7 mouse cellular contexts compared by ENCODE assay signal in the genomic region with DNA sequence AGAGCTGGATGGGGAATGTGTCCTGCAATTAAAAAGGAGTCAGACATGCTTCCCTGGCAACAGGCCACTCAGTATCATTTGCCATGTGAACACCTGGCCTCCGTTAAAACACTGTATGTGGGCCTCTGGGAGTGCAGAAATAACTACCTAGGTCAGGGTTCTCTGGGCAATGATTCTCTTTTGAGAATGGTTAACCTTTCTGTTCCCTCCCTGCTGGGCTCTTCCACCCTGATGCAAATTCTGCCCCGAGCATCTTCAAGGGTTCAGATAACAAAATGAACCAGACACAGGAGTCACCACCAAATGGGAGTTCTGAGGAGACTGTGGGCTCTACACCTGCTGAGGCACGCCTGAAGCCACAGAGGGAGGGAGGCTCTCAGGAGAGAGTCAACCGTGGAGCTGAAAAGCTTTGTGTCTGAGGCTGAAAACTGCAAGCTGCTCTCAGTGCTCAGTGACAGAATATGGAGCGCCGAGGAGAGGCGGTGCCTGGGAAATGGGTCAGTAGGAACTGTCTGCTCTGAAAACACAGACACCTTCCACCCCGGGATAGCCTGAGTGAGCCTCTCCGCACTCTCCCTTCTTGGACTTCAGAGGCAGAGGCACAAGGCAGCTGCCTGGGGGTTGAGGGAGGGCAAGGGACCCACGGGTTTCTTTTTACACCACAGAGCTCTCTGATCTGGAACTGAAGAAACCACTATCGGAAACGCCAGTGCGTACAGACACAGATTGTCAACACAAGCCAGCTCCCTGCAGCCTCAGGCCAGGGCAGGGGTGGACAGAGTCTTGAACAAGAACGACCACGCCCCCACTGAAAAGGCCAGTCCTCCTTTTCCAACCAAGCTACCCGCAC. TPM values are rescaled to one million over a fixed set of nuclear protein-coding genes. Genes with fewer than 3 reads are reported as not detected.
A peak's percentile ranks its signal among the peaks of the same experiment; 100 is the strongest.
DNase-seq lines count a peak whose midpoint lies in the region; ATAC-seq lines count a peak whose summit lies in the region.

No protein-coding gene starts in this region.

- H3K27ac ChIP-seq in heart, embryonic 14.5 days (replicated peaks in 1 of 2; ENCODE audit: control insufficient read depth in 1 of 2, insufficient read depth in 1 of 2, low read depth in 2 of 2, low read length in 2 of 2), result peak overlapping the region in 1 of 2 experiments; percentile 64; a peak in 2 of 4 replicates
- H3K27ac ChIP-seq in forebrain, embryonic 14.5 days (ENCODE audit: low read depth, low read length), result no peak overlapping the region

- peak overlapping the region; percentile 6; the same call in 1 of the 2 replicates for H3K9ac ChIP-seq in heart, embryonic 14.5 days (ENCODE audit: low read length)
- no peak overlapping the region for H3K9ac ChIP-seq in forebrain, embryonic 14.5 days (ENCODE audit: low read length)

- ATAC-seq in heart, embryonic 14.5 days (ENCODE audit: insufficient number of reproducible peaks, insufficient read depth, low FRiP score, low read depth), result no peak
- ATAC-seq in forebrain, embryonic 14.5 days, result no peak

- H3K36me3 ChIP-seq in heart, embryonic 14.5 days (ENCODE audit: control insufficient read depth, insufficient read depth, low read length), result no peaks in the 10 kb centered on the region
- no peaks in the 10 kb centered on the region for H3K36me3 ChIP-seq in forebrain, embryonic 14.5 days (ENCODE audit: control insufficient read depth, insufficient read depth, low read length)

- 23% methylated on average over 16 of the region's 16 CpGs for WGBS in heart, embryonic 14.5 days
- WGBS in forebrain, embryonic 14.5 days, result 52% methylated on average over 16 of the region's 16 CpGs

- peak; percentile 92 for DNase-seq in 416B (ENCODE audit: low read depth)
- peak; percentile 87 for DNase-seq in A20 (ENCODE audit: low read depth, low spot score)
- peak; percentile 47 for DNase-seq in lung, postnatal 25 days (ENCODE audit: low spot score)
- peak; percentile 78 for DNase-seq in thymus, postnatal 14 days
- no peak for DNase-seq in urinary bladder, adult 2 months (ENCODE audit: low spot score)
- no peak for DNase-seq in forebrain, embryonic 14.5 days (ENCODE audit: low spot score)

- H3K9me3 ChIP-seq in heart, embryonic 14.5 days (ENCODE audit: control insufficient read depth, low read length), result no peaks in the 10 kb centered on the region
- no peaks in the 10 kb centered on the region for H3K9me3 ChIP-seq in forebrain, embryonic 14.5 days (replicated peaks; ENCODE audit: control insufficient read depth, low read length)

- H3K27me3 ChIP-seq in heart, embryonic 14.5 days (ENCODE audit: control insufficient read depth, insufficient read depth, low read length), result no peaks in the 10 kb centered on the region
- H3K27me3 ChIP-seq in forebrain, embryonic 14.5 days (replicated peaks; ENCODE audit: control insufficient read depth, insufficient read depth, low read length), result no peaks in the 10 kb centered on the region

- no peak overlapping the region for H3K4me3 ChIP-seq in heart, embryonic 14.5 days (ENCODE audit: control insufficient read depth in 1 of 2, insufficient read depth in 1 of 2, low read depth in 1 of 2, low read length in 2 of 2)
- H3K4me3 ChIP-seq in forebrain, embryonic 14.5 days (ENCODE audit: low read depth, low read length), result no peak overlapping the region

- peak overlapping the region; percentile 24 for H3K4me2 ChIP-seq in heart, embryonic 14.5 days (ENCODE audit: low read length)
- H3K4me2 ChIP-seq in forebrain, embryonic 14.5 days (ENCODE audit: low read length), result no peak overlapping the region

- H3K4me1 ChIP-seq in heart, embryonic 14.5 days (ENCODE audit: control insufficient read depth in 2 of 2, insufficient read depth in 2 of 2, low read length in 2 of 2), result peaks cover 61 to 74% of the 10 kb centered on the region in 2 experiments
- 0 out of 2 replicates have a peak, but pooled peaks cover 7% of the 10 kb centered on the region for H3K4me1 ChIP-seq in forebrain, embryonic 14.5 days (ENCODE audit: control insufficient read depth, insufficient read depth, low read length)

RNA-seq across cellular contexts. Expression of a gene that starts 12.6 kb away (rescaled TPM):
- polyA plus RNA-seq in heart, embryonic 14.5 days (2014; fragmentation: Nextera tagmentation; extraction: Ambion mirVana), result 15.4 and 16.1 TPM in 2 replicates
- 10.9 and 12.1 TPM in 2 replicates for polyA plus RNA-seq in urinary bladder, adult 2 months (2012; rRNA removed)
- 20.8 and 21.3 TPM in 2 replicates for polyA plus RNA-seq in forebrain, embryonic 14.5 days (2014; fragmentation: Nextera tagmentation; extraction: Ambion mirVana)

RNA-seq across cellular contexts. Expression of a gene that starts 40.9 kb away (rescaled TPM):
- polyA plus RNA-seq in heart, embryonic 14.5 days (2014; fragmentation: Nextera tagmentation; extraction: Ambion mirVana), result 8.6 and 9.1 TPM in 2 replicates
- 19.0 and 21.0 TPM in 2 replicates for polyA plus RNA-seq in urinary bladder, adult 2 months (2012; rRNA removed)
- 8.0 and 9.4 TPM in 2 replicates for polyA plus RNA-seq in forebrain, embryonic 14.5 days (2014; fragmentation: Nextera tagmentation; extraction: Ambion mirVana)

Comparison
In these comparisons a context has a peak if more than half of its experiments do, and no peak if none do; other contexts are left out.
1. DNase-seq: peak in 416B (single experiment), A20 (single experiment), lung, postnatal 25 days (single experiment) and thymus, postnatal 14 days (single experiment); none in urinary bladder, adult 2 months (single experiment) and forebrain, embryonic 14.5 days (single experiment).